Mouse (Mus musculus) liver, embryonic 12.5 days (tissue): Measurements from ENCODE around the gene Pde4d. TPM values are rescaled to one million over a fixed set of nuclear protein-coding genes. Genes with fewer than 3 reads are reported as not detected.

Experiments used
- ATAC-seq: fragments of 200-750 bp; cut with Nextera tagmentation; 2 replicates; pipeline ENCODE4 v1.8.0; 2017; ENCODE audit warnings: moderate number of reproducible peaks, mild to moderate bottlenecking, moderate library complexity
- H3K27ac ChIP-seq: fragments of 300-500 bp; sonication (generic); 2 replicates; pipeline ENCODE4 v1.5.1; 2016; ENCODE audit warnings: mild to moderate bottlenecking
- H3K27me3 ChIP-seq: fragments of 300-500 bp; sonication (generic); replicated peaks from 2 replicates; pipeline ENCODE4 v1.6.1; 2016; ENCODE audit warnings: mild to moderate bottlenecking, moderate library complexity
- H3K36me3 ChIP-seq: fragments of 300-500 bp; sonication (generic); 2 replicates; pipeline ENCODE4 v1.6.1; 2016; ENCODE audit warnings: mild to moderate bottlenecking, moderate library complexity
- H3K4me1 ChIP-seq: fragments of 300-500 bp; sonication (generic); 2 replicates; pipeline ENCODE4 v1.6.1; 2016
- H3K4me2 ChIP-seq: fragments of 300-500 bp; sonication (generic); 2 replicates; pipeline ENCODE4 v1.6.1; 2016; ENCODE audit warnings: mild to moderate bottlenecking, moderate library complexity
- H3K4me3 ChIP-seq: fragments of 300-500 bp; sonication (generic); 2 replicates; pipeline ENCODE4 v1.5.1; 2016; ENCODE audit warnings: mild to moderate bottlenecking, moderate library complexity
- H3K9ac ChIP-seq: fragments of 300-500 bp; sonication (generic); 2 replicates; pipeline ENCODE4 v1.6.1; 2016; ENCODE audit warnings: mild to moderate bottlenecking, moderate library complexity
- H3K9me3 ChIP-seq: fragments of 300-500 bp; sonication (generic); replicated peaks from 2 replicates; pipeline ENCODE4 v1.6.1; 2016; ENCODE audit warnings: mild to moderate bottlenecking, moderate library complexity
- WGBS: fragments of 180-500 bp; shearing (Covaris S2); methylation state at CpG from one replicate; pipeline ENCODE4 v1.1.7; 2016; ENCODE audit not compliant: insufficient replicate concordance; 5-methylcytosine and 5-hydroxymethylcytosine counted together
- polyA plus RNA-seq: library from polyadenylated mRNA; unstranded; fragments of >200 nt; fragmentation: Nextera tagmentation; extraction: Ambion mirVana; gene quantifications from 2 replicates; pipeline ENCODE4 v1.2.1, GENCODE M21; 2016

Pde4d gene
- polyA plus RNA-seq, 1 experiment from 2014 or later, result 19.4 TPM

DNA sequence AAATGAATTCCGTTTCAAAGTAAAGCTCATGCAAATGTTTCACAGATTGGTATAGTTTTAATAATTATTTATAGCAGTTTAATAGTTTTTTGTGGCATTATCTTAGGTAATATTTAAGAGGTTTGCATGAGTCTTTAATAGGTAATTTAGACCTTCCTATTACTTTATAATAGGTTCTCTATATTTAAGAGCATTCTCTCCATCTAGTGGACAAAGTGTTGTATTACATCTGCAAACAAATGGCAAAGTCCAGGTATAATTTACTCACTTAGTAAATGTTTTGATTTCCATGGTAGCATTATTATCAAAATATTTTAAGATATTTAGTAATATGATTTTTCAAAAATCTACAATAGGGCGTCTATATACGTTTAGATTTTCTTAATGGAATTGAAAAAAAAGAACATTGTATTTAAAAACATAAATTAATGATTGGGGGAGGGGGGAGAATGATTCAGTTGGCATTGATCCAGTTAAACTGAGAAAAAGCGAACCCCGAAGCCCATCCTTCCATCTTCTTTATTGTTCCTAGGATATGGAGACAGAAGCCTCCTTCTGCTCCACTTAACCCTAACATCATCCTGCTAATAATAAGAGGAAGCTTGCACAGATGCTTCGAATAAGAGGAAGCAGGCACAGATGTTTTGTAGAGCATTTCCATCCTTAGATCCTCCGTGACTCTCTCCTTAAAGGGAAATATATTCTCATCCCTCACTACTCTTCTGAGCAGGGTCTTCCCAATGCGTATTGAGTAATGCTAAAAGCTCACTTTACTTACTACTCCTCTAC lies 1286.7 kb downstream of the Pde4d start:
- WGBS, result 40% methylated on average over 8 of the region's 8 CpGs
- Histone ChIP-seq H3K4me1 (0 out of 2 replicates have a peak, but pooled peaks cover 5% of the 10 kb centered on the region), H3K9ac (no peak overlapping the region), H3K27ac (no peak overlapping the region), H3K4me2 (no peak overlapping the region), H3K36me3 (peaks cover 27% of the 10 kb centered on the region), H3K27me3 (no peaks in the 10 kb centered on the region), H3K4me3 (no peak overlapping the region), H3K9me3 (no peaks in the 10 kb centered on the region)
- no peak for ATAC-seq

DNA sequence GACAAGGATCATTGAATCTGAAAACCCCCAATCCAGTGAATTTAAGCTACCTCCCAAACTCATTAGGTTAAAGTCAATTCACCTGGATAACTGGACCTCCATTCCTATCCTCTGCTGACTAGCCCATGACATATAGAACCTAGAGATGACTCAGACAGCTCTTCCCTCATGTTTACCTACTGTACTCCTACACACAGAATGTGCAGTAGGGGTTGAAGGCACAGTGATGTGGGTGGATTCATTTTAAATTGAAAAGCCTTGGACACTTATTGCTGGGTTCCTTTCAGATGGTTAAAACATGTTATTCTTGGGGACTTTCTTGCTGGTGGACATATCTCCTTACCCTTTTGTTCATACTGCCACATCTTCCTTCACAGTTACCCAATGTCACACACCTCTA lies 1296.7 kb downstream of the Pde4d start:
- peaks cover 56% of the 10 kb centered on the region for H3K36me3 ChIP-seq
- H3K4me1 ChIP-seq, result no peaks in the 10 kb centered on the region
- no peaks in the 10 kb centered on the region for H3K27me3 ChIP-seq
- no peak overlapping the region for H3K4me3 ChIP-seq
- no peak overlapping the region for H3K4me2 ChIP-seq
- no peak for ATAC-seq
- H3K27ac ChIP-seq, result no peak overlapping the region
- no peak overlapping the region for H3K9ac ChIP-seq
- no peaks in the 10 kb centered on the region for H3K9me3 ChIP-seq

DNA sequence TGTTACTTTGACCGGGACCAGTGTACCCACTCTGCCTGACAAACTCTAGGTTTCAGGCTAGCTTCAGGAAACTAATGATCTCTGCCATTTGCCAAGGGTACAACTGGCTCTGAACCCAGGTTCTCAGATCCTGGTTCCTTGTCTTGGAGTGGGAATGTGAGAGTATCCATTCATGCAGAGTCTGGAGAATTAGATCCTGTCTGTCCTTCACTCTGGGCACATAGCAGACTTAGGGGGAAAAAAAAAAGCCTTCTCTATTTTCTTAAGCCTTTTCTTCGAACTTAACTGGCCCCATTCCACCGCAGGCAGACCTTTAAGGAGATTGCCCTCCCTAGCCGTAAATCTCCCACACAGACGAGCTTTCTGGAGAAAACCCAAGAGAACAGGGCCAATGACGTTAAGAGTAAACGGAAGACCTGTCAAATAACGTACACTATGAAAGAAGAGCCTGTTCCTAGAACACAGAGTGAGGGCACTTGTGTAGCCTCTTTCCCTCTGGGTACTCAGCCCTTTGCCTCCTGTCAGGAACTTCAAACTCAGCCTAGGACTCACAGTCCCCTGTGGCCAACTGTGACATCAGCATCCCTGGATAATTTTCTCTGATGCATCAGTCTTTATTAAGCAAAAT lies 1302.6 kb downstream of the Pde4d start:
- no peak overlapping the region for H3K4me2 ChIP-seq
- H3K27me3 ChIP-seq, result no peaks in the 10 kb centered on the region
- WGBS, result 82% methylated on average over 8 of the region's 8 CpGs
- H3K9me3 ChIP-seq, result no peaks in the 10 kb centered on the region
- no peak overlapping the region for H3K27ac ChIP-seq
- ATAC-seq, result no peak
- H3K4me1 ChIP-seq, result no peaks in the 10 kb centered on the region
- H3K4me3 ChIP-seq, result no peak overlapping the region
- peaks cover 33% of the 10 kb centered on the region for H3K36me3 ChIP-seq
- H3K9ac ChIP-seq, result no peak overlapping the region

DNA sequence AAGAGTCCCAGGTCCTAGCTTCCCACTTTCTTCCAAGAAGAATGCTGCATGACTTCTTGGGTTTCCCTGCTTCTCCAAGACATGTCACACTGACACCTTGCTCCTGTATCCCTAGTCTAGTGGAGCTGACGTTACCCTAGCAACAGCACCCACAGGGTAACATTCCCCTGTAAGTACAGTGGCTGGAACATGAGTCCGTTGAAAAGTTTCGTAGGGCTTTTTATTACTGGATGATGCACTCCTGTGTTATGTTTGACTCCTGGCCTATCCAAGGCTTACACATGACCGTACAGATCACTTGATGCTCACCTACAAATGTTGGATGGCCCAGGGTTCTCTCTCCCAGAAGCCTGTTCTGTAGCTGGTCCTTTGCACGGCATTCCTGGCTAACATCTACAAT lies 1307.1 kb downstream of the Pde4d start:
- Histone ChIP-seq H3K4me2 (no peak overlapping the region), H3K9me3 (no peaks in the 10 kb centered on the region), H3K4me1 (no peaks in the 10 kb centered on the region), H3K9ac (no peak overlapping the region), H3K27ac (no peak overlapping the region), H3K27me3 (no peaks in the 10 kb centered on the region), H3K36me3 (peaks cover 45% of the 10 kb centered on the region), H3K4me3 (no peak overlapping the region)
- ATAC-seq, result no peak
- 88% methylated on average over 5 of the region's 5 CpGs for WGBS

DNA sequence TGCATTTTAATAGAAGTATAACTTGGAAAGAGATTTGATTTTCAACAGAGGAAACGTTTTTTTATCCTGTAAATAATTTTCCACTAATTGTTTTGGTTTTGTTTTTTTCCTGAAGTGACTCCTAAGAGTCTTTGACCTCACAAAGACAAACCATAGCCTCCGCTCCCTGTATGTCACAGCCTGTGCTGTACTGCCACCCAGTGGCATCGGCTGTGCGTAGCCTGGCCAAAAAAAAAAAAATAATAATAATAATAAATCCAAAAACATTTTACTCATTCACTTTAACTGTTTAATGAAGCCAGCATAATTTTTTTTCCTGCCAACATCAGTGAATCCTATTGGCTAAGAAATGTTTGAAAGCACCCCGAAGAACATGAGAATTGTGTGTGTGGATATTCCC lies 1309.5 kb downstream of the Pde4d start:
- Histone ChIP-seq H3K27me3 (no peaks in the 10 kb centered on the region), H3K27ac (no peak overlapping the region), H3K9ac (no peak overlapping the region), H3K4me3 (no peak overlapping the region), H3K9me3 (no peaks in the 10 kb centered on the region), H3K4me1 (no peaks in the 10 kb centered on the region), H3K4me2 (no peak overlapping the region), H3K36me3 (peaks cover 34% of the 10 kb centered on the region)
- whole genome bisulfite sequencing, result 45% methylated on average over 5 of the region's 5 CpGs
- ATAC-seq, result no peak

DNA sequence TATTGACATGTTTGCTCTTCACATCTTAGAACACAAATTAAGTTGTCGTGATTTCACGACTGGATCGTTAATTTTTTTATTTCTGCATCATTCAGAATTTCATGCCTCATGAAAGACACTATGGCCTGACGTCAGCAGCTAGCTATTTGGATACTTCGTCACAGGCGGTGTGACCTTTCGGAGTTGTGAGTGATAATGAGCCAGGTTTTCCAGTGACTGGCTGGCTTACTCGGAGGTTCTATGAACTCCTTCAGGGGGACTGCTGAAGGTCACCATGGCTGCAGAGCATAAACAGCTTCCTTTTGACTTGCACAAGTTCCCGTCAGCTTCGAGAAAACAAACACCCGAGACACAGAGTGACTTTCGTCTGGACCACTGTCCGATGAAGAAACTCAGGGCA lies 1311.3 kb downstream of the Pde4d start:
- no peaks in the 10 kb centered on the region for H3K4me1 ChIP-seq
- H3K4me3 ChIP-seq, result no peak overlapping the region
- no peak overlapping the region for H3K4me2 ChIP-seq
- H3K9ac ChIP-seq, result no peak overlapping the region
- no peak for ATAC-seq
- H3K36me3 ChIP-seq, result peaks cover 30% of the 10 kb centered on the region
- WGBS, result 82% methylated on average over 13 of the region's 13 CpGs
- H3K27ac ChIP-seq, result no peak overlapping the region
- no peaks in the 10 kb centered on the region for H3K27me3 ChIP-seq
- no peaks in the 10 kb centered on the region for H3K9me3 ChIP-seq

DNA sequence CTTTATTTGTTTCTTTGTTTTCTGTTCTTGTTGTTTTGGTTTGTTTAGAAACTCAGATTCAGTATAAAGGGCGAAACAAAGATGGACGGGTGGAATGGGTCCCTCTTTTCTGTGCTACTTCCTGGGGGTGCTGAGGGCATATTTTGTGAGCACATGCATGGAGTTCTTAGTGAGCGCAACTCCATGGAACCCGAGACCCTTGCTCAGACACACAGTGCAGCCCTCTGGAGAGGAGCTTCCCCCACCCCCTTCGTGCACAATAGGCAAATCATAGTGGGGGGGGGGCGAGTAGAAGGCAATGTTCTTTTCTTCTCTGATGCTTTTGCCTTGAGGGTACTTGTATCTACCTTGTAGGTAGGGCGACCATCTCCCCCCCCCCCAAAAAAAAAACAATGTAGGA lies 1325.0 kb downstream of the Pde4d start:
- H3K27me3 ChIP-seq, result no peaks in the 10 kb centered on the region
- H3K9me3 ChIP-seq, result no peaks in the 10 kb centered on the region
- ATAC-seq, result no peak
- H3K4me2 ChIP-seq, result no peak overlapping the region
- no peak overlapping the region for H3K27ac ChIP-seq
- H3K36me3 ChIP-seq, result peaks cover 32% of the 10 kb centered on the region
- no peak overlapping the region for H3K9ac ChIP-seq
- no peak overlapping the region for H3K4me3 ChIP-seq
- H3K4me1 ChIP-seq, result peaks cover 20% of the 10 kb centered on the region
- WGBS, result 61% methylated on average over 7 of the region's 7 CpGs

DNA sequence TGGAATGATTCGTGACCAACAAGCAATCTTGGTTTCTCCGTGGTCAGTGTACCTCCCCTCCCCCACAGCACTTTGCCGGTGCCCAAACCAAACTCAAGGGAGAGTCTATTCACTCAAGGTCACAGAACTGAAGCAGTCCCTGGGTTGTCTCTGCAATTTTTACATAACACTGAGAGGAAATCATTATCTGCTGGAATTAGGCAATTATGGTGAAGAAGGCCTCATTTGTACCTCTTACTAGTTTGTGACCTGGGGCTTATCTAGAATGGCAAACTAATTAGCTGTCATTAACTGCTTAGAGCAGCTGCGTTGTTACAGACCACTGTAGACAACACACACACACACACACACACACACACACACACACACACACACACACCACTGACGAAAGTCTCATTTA lies 1325.4 kb downstream of the Pde4d start:
- no peak overlapping the region for H3K4me2 ChIP-seq
- 24% methylated on average over 5 of the region's 5 CpGs for WGBS
- H3K4me1 ChIP-seq, result peaks cover 20% of the 10 kb centered on the region
- peaks cover 28% of the 10 kb centered on the region for H3K36me3 ChIP-seq
- ATAC-seq, result no peak
- H3K9me3 ChIP-seq, result no peaks in the 10 kb centered on the region
- no peak overlapping the region for H3K4me3 ChIP-seq
- H3K27ac ChIP-seq, result peak overlapping the region; percentile 59
- no peaks in the 10 kb centered on the region for H3K27me3 ChIP-seq
- H3K9ac ChIP-seq, result no peak overlapping the region

DNA sequence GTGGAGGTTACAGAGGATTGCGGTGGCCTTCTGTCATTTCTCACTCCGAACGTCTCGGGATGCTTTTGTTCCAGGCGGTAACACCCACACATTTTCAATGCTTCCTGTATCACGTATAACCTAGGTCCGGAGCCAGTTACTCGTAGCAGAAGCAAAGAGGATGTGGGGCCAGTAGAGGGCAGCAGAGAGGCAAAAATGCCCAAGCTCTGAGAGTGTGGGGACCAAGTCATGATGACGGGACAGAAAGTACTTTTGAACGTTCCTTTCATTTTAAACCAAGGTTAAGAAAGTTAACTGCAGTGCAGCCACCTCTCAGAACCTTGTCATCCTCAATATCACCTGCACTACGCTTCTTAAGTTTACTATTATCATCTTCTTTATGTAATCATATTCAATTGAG lies 1326.4 kb downstream of the Pde4d start:
- Histone ChIP-seq H3K9ac (peak overlapping the region; percentile 33), H3K4me3 (peak overlapping the region; percentile 13; the same call in 1 of the 2 replicates), H3K27ac (peak overlapping the region; percentile 59), H3K4me1 (peaks cover 20% of the 10 kb centered on the region), H3K36me3 (peaks cover 22% of the 10 kb centered on the region), H3K4me2 (peak overlapping the region; percentile 58), H3K27me3 (no peaks in the 10 kb centered on the region), H3K9me3 (no peaks in the 10 kb centered on the region)
- WGBS, result 5% methylated on average over 11 of the region's 11 CpGs
- peak; percentile 97 for ATAC-seq

DNA sequence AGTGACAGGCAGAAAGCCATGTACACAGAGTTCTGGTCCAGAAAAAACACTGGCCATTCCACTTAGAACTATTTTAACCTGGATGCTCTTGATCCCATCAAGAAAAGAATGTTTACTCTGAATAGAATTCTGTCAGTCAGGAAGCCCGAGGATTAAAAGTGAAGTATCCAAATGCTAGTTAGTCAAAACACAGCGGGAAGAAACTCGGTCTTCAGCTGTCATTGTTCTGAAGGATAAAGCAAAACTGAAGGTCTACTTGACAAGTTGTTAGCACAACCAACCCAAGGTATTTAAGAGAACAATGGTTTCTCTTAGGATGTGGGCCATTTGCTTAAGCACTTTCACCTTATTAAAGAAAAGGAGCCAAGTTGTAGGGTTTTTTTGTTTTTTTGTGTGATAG lies 1327.2 kb downstream of the Pde4d start:
- no peak overlapping the region for H3K4me3 ChIP-seq
- H3K27ac ChIP-seq, result no peak overlapping the region
- H3K9me3 ChIP-seq, result no peaks in the 10 kb centered on the region
- ATAC-seq, result no peak
- WGBS, result 72% methylated on average over 3 of the region's 3 CpGs
- H3K4me1 ChIP-seq, result peaks cover 20% of the 10 kb centered on the region
- no peaks in the 10 kb centered on the region for H3K27me3 ChIP-seq
- peaks cover 13% of the 10 kb centered on the region for H3K36me3 ChIP-seq
- no peak overlapping the region for H3K9ac ChIP-seq
- H3K4me2 ChIP-seq, result no peak overlapping the region

DNA sequence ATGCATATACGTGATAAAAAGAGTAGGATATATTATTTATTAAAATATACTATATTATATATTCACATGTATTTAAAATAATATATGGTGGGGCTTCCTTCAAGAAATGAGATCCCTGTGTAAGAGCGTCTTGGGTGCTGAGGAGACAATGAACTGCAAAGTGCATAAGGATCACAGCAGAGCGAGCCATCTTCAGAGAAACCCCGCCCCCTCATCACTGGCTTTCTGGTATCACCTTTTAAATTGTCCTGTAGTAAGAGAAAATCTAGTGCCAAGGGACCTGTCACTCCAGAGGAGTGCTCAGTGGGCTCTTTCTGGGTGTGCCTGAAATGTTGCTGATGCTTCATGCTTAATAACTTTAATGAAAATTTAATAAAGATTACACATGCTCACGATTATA lies 1327.7 kb downstream of the Pde4d start:
- Histone ChIP-seq H3K4me1 (peaks cover 20% of the 10 kb centered on the region), H3K27me3 (no peaks in the 10 kb centered on the region), H3K9me3 (no peaks in the 10 kb centered on the region), H3K4me3 (no peak overlapping the region), H3K27ac (no peak overlapping the region), H3K4me2 (no peak overlapping the region), H3K9ac (no peak overlapping the region), H3K36me3 (peaks cover 9% of the 10 kb centered on the region)
- WGBS, result 80% methylated on average over 5 of the region's 5 CpGs
- ATAC-seq, result no peak

DNA sequence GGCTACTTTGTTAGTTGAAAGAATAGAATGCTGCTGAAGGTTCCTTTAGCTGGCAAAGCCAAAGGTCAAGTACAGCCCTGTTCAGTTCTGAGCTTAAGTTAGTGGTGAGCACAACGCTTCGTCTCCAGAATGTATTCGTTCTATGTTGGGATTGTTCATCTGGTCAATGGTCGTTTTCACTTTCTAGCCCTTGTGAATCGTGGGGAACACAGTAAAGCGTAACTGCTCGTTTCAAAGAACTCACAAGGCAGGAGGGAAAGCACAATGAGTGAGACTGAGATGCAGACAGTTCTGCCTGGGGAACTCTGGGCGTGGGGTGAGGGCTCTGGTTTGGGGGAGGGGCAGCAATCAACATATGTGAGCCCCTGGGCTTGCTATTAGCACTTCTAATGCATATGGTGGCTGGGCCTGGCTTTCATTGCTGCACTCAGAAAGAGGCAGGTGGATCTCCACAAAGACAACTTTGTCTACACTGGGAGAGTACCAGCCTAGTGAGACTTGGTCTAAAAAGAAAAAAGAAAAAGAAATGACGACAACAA lies 1328.6 kb downstream of the Pde4d start:
- no peak for ATAC-seq
- H3K36me3 ChIP-seq, result no peaks in the 10 kb centered on the region
- H3K9ac ChIP-seq, result no peak overlapping the region
- peaks cover 20% of the 10 kb centered on the region for H3K4me1 ChIP-seq
- H3K27me3 ChIP-seq, result no peaks in the 10 kb centered on the region
- 78% methylated on average over 9 of the region's 9 CpGs for WGBS
- no peaks in the 10 kb centered on the region for H3K9me3 ChIP-seq
- no peak overlapping the region for H3K27ac ChIP-seq
- H3K4me3 ChIP-seq, result no peak overlapping the region
- H3K4me2 ChIP-seq, result no peak overlapping the region
